Mouse (Mus musculus): ENCODE measurements around the gene Eif4b.

- TF ChIP-seq CTCF (conservative IDR thresholded peaks at IDR 0.05; ENCODE audit: low read length) = no peak
- no peak for TF ChIP-seq NANOG (IDR thresholded peaks at IDR 0.05; ENCODE audit: borderline replicate concordance, low read length)
- TF ChIP-seq POU5F1 (IDR thresholded peaks at IDR 0.05; ENCODE audit: borderline replicate concordance, low read length) = no peak
Measured at GRCm38 (mm10) chr15:102025136-102025872, 48.3 kb upstream of the Eif4b start.

Measured in E14TG2a.4 (cell line).